Comparison of ENCODE assay signal across 7 mouse cellular contexts in the genomic region with DNA sequence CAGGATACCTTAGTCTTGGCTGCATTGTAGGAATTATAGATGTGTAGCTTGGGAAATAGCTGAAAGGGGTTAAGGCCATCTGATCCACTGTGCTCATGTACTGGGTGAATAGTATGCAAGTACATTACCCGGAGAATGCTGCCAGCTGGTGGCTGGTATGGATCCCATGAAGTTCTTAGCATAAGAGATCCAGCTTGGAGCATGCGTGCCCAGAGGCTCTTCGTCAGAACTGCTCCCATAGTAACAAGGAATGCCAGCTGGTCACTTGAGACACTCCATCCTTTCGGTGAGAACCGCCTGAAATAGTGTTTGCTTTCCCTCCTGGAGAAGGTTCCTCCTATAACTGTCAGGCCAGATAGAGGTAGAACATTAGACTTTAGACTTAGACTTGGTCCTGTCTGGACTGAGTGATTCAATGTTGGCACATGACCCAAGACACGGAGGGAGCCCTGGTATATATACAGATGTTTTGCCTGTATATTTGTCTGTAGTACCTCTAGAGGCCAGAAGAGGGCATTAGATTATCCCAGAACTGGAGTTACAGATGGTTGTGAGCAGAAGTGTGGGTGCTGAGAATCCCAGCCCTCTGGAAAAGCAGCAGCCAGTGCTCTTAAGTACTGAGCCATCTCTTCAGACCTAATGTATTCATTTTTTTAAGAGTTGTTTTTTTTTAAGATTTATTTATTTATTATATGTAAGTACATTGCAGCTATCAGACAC. TPM values are rescaled to one million over a fixed set of nuclear protein-coding genes. Genes with fewer than 3 reads are reported as not detected.
A peak's percentile ranks its signal among the peaks of the same experiment; 100 is the strongest.
DNase-seq lines count a peak whose midpoint lies in the region; ATAC-seq lines count a peak whose summit lies in the region.

No protein-coding gene starts in this region.

- H3K4me3 ChIP-seq in kidney, embryonic 16.5 days (ENCODE audit: low read length) = no peak overlapping the region
- H3K4me3 ChIP-seq in hindbrain, embryonic 16.5 days (ENCODE audit: low read length) = no peak overlapping the region
- no peak overlapping the region for H3K4me3 ChIP-seq in heart, embryonic 10.5 days

- no peaks in the 10 kb centered on the region; the same call in 1 of the 2 replicates for H3K9me3 ChIP-seq in kidney, embryonic 16.5 days (ENCODE audit: low read length)
- no peaks in the 10 kb centered on the region for H3K9me3 ChIP-seq in hindbrain, embryonic 16.5 days (ENCODE audit: control insufficient read depth, low read length)
- H3K9me3 ChIP-seq in heart, embryonic 10.5 days = no peaks in the 10 kb centered on the region

- H3K4me2 ChIP-seq in kidney, embryonic 16.5 days (replicated peaks; ENCODE audit: low read depth, low read length) = no peak overlapping the region
- H3K4me2 ChIP-seq in hindbrain, embryonic 16.5 days (ENCODE audit: low read length) = no peak overlapping the region

- H3K4me1 ChIP-seq in kidney, embryonic 16.5 days (ENCODE audit: insufficient read depth, low read length) = peaks cover 31% of the 10 kb centered on the region
- H3K4me1 ChIP-seq in hindbrain, embryonic 16.5 days (ENCODE audit: control insufficient read depth, insufficient read depth, low read depth, low read length) = peaks cover 31% of the 10 kb centered on the region
- H3K4me1 ChIP-seq in heart, embryonic 10.5 days = peaks cover 34% of the 10 kb centered on the region

- WGBS in kidney, embryonic 16.5 days = 87% methylated on average over 6 of the region's 6 CpGs
- 70% methylated on average over 6 of the region's 6 CpGs for WGBS in hindbrain, embryonic 16.5 days
- WGBS in heart, embryonic 10.5 days = 86% methylated on average over 6 of the region's 6 CpGs

- 0 out of 2 replicates have a peak overlapping the region, but pooled peaks have one; percentile 11 for H3K9ac ChIP-seq in kidney, embryonic 16.5 days (replicated peaks; ENCODE audit: low read length)
- H3K9ac ChIP-seq in hindbrain, embryonic 16.5 days (ENCODE audit: low read depth, low read length) = no peak overlapping the region

- DNase-seq in kidney, adult 18-20 months = no peak
- DNase-seq in R1 (ENCODE audit: low read depth, low spot score) = peak; percentile 87
- DNase-seq in right cerebral cortex, adult 18-20 months = peak; percentile 57
- no peak for DNase-seq in heart, embryonic 10.5 days (ENCODE audit: low spot score)
- DNase-seq in spleen, postnatal 4 days (ENCODE audit: low spot score in 2 of 2) = no peak

- H3K27ac ChIP-seq in kidney, embryonic 16.5 days (ENCODE audit: low read length) = 0 out of 2 replicates have a peak overlapping the region, but pooled peaks have one; percentile 43
- H3K27ac ChIP-seq in hindbrain, embryonic 16.5 days (ENCODE audit: low read depth, low read length) = no peak overlapping the region
- H3K27ac ChIP-seq in heart, embryonic 10.5 days = no peak overlapping the region

- H3K27me3 ChIP-seq in kidney, embryonic 16.5 days (ENCODE audit: insufficient read depth, low read length) = no peaks in the 10 kb centered on the region
- no peaks in the 10 kb centered on the region for H3K27me3 ChIP-seq in hindbrain, embryonic 16.5 days (replicated peaks; ENCODE audit: control insufficient read depth, insufficient read depth, low read length)
- H3K27me3 ChIP-seq in heart, embryonic 10.5 days (ENCODE audit: insufficient read depth, poor library complexity, severe bottlenecking) = no peaks in the 10 kb centered on the region

- no peak for ATAC-seq in kidney, embryonic 16.5 days (ENCODE audit: low FRiP score, low TSS enrichment)
- 0 out of 2 replicates have a peak, but pooled peaks have one; percentile 28 for ATAC-seq in hindbrain, embryonic 16.5 days

- H3K36me3 ChIP-seq in kidney, embryonic 16.5 days (ENCODE audit: insufficient read depth, low read length) = peaks cover 27% of the 10 kb centered on the region
- peaks cover 7% of the 10 kb centered on the region for H3K36me3 ChIP-seq in hindbrain, embryonic 16.5 days (ENCODE audit: control insufficient read depth, insufficient read depth, low read length)
- H3K36me3 ChIP-seq in heart, embryonic 10.5 days = peaks cover 29% of the 10 kb centered on the region

RNA-seq across cellular contexts. Expression of a gene that starts 7.0 kb away (rescaled TPM):
- polyA plus RNA-seq in kidney, embryonic 16.5 days (2015; fragmentation: Nextera tagmentation; extraction: Ambion mirVana) = 2,279 and 2,662 TPM in 2 replicates
- polyA plus RNA-seq in hindbrain, embryonic 16.5 days (2015; fragmentation: Nextera tagmentation; extraction: Ambion mirVana) = 1,165 and 1,204 TPM in 2 replicates
- polyA plus RNA-seq in heart, embryonic 10.5 days (2016; fragmentation: Nextera tagmentation; extraction: Ambion mirVana) = 1,013 and 1,650 TPM in 2 replicates

RNA-seq across cellular contexts. Expression of a gene that starts 48.9 kb away (rescaled TPM):
- polyA plus RNA-seq in kidney, embryonic 16.5 days (2015; fragmentation: Nextera tagmentation; extraction: Ambion mirVana) = 50.9 and 52.8 TPM in 2 replicates
- polyA plus RNA-seq in hindbrain, embryonic 16.5 days (2015; fragmentation: Nextera tagmentation; extraction: Ambion mirVana) = 103 and 113 TPM in 2 replicates
- polyA plus RNA-seq in heart, embryonic 10.5 days (2016; fragmentation: Nextera tagmentation; extraction: Ambion mirVana) = 69.7 and 73.6 TPM in 2 replicates

RNA-seq across cellular contexts. Expression of a gene that starts 49.1 kb away (rescaled TPM):
- 45.4 and 47.6 TPM in 2 replicates for polyA plus RNA-seq in kidney, embryonic 16.5 days (2015; fragmentation: Nextera tagmentation; extraction: Ambion mirVana)
- 57.1 and 62.5 TPM in 2 replicates for polyA plus RNA-seq in hindbrain, embryonic 16.5 days (2015; fragmentation: Nextera tagmentation; extraction: Ambion mirVana)
- 41.3 and 45.9 TPM in 2 replicates for polyA plus RNA-seq in heart, embryonic 10.5 days (2016; fragmentation: Nextera tagmentation; extraction: Ambion mirVana)

Comparison
In these comparisons a context has a peak if more than half of its experiments do, and no peak if none do; other contexts are left out.
1. DNase-seq: peak in R1 (single experiment) and right cerebral cortex, adult 18-20 months (single experiment); none in kidney, adult 18-20 months (single experiment), heart, embryonic 10.5 days (single experiment) and spleen, postnatal 4 days (0 of 2).